Mouse (Mus musculus) spleen, adult 2 months (tissue): Measurements from ENCODE around the gene Ust.

Source experiments
- CTCF ChIP-seq: fragments of 200-500 bp; IDR thresholded peaks from 2 replicates; pipeline ENCODE4 v1.5.1; 2011; ENCODE audit warnings: mild to moderate bottlenecking, inconsistent platforms; ENCODE audit not compliant: insufficient read depth, insufficient read length, insufficient replicate concordance; ENCODE audit errors: extremely low read depth
- POLR2A ChIP-seq: fragments of 200-500 bp; IDR thresholded peaks from 2 replicates; pipeline ENCODE4 v1.6.1; 2011; ENCODE audit warnings: low read depth, low read length, inconsistent platforms

DNA sequence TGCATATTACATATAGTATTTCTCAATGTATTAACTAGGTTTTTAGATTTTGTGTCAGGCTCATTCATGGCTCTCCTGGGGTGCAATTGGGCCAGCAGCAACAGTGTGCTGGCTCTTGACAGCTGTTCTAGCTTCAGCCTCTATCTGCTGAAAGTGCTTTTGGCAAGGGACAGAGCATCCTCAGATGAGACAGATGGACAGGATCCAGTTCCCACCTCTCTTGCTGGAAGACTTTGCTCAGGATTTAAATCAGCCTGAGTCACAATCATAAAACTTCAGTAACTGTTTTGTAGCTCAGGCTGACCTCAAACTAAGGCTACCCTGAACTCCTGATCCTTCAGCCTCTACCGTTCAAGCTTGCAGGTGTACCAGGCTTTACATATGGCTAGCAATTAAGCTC is 219.5 kb downstream of the Ust start:
- TF ChIP-seq CTCF (no peak), POLR2A (no peak)
